Mouse (Mus musculus) liver, postnatal 0 days (tissue): ENCODE results near the gene Tpcn1.

Experiments used
- CTCF ChIP-seq: sonication (generic); IDR thresholded peaks from 2 replicates; pipeline ENCODE4 v1.5.1; 2016; ENCODE audit warnings: antibody characterized with exemption, low read depth
- EP300 ChIP-seq: IDR thresholded peaks from 2 replicates; pipeline ENCODE4 v1.6.1; 2016; ENCODE audit warnings: antibody characterized with exemption, low read depth, mild to moderate bottlenecking

DNA sequence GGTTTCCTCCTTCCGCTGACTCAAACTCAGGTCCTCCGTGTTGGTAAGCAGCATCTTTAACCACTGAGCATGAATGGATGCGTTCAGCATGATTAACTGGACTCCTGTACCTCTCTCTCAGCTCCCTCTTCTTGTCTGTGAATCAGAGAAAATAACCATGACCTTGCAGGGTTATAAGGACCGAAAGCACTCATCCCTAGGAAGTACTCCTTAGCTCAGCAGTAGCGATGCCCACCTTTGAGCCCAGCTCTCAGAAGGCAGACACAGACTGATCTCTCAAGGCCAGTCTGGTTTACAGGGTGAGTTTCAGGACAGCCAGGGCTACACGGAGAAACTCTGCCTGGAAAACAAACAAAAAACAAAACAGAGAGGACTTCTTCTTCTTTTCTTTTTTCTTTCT, 6.0 kb upstream of the Tpcn1 start:
- TF ChIP-seq CTCF (no peak), EP300 (no peak)
